Mouse (Mus musculus) adrenal gland, adult (tissue): ENCODE data around the gene Tmx4.
"Not testable (repeated sequence)": the region's sequence is repeated elsewhere in the genome, so short reads cannot be mapped to it uniquely, and the experiment has no call there.

Source experiments
- DNase-seq, 2 experiments: peaks; one replicate each; pipeline ENCODE4 v3.0.0; 2022 to 2023; ENCODE audit warnings: low spot score in 1 of 2; ENCODE audit not compliant: inconsistent age in 2 of 2

Gene Tmx4

DNA sequence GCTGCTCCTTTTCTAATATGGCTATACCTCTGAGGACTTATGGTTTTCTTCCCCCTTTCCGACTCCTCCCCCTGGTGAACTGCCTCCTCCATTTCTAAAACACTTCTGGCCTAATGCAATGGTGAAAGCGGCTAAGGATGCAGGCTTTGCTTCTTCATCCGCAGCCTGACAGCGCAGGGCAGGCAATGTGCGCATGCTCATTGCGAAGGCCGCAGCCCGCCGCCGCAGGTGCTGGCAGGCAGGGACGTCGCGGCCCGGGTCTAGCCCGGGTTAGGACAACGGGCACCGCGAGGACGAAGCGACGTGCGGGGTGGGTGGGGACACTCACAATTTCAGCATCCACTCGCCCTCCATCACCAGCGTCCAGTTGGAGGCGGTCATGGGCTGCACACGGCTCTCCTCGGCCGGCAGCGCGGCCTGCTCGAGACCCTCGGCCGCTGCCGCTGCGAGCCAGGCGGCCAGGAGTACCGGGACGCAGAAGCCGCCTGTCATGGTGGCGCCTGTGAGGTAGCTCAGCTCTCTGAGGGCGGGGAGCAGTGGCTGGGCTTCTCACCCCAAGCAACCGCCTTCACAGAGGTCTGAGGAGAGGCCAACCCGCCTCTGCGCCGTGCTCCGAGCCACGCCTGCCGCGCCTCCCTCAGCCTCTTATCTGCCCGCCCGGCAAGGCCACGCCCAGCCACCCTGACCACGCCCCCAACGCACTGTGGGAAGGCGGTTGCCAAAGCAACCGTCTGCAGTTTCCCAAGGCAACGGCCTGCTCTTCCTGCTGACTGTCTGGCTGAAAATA lies at the start of gene Tmx4:
TSS of gene Tmx4 (minus strand) at position 632 of the 787 bp plus-strand sequence.
- peak; percentile 99 to 100 for DNase-seq

DNA sequence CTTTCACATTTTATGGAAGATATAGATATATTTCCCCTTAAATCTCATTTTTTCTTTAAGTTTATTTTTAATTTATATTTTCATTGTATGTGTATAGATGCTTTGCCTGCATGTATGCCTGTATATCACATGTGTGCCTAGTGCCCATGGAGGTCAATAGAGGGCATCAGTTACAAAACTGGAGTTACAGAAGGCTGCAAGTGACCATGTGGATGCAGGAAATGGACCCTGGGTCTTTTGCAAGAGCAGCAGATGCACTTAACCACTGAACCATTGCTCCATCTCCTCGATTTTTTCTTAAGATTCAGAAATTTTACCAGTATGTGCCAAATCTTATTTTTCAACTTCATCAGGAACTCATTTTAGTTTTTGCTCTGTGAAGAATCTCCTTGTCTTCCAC lies 48.2 kb upstream of the Tmx4 start:
- no peak for DNase-seq

DNA sequence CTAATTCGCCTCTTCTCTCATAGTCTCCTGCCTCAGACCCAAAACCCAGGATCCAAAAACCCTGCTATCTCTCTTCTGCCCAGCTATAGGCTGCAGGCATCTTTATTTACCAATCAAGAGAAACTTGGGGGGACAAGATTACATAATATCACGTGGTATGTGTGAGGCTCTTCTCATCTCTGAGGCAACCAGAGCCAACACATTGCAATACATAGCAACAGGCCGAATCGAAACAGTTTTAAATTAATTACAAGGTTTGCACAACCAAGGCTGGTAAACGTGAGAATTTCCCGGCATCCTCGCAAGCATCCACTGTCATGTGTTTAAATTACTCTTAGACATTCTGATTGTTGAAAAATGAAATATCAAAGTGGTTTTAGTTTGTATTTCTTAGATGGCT lies 47.1 kb upstream of the Tmx4 start:
- DNase-seq: no peak

DNA sequence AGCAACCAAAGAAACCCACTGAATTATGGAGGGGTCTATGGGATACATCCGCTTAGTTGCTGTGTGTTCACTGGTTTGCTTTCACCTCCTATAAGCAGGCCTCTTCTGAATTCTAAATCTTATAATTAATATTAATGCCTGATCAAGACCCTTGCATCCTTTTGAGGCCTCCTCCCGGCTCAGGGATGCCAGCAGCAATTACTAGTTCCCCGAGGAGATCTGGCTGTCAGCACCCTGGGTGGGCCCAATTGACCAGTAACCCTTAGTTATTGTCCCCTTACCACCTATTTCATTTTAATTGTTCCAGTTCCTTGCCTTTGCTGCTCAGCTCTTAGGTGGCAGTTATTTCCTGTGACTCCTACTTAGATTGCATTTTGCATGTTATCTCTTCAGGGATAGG lies 38.4 kb upstream of the Tmx4 start:
- no peak for DNase-seq

DNA sequence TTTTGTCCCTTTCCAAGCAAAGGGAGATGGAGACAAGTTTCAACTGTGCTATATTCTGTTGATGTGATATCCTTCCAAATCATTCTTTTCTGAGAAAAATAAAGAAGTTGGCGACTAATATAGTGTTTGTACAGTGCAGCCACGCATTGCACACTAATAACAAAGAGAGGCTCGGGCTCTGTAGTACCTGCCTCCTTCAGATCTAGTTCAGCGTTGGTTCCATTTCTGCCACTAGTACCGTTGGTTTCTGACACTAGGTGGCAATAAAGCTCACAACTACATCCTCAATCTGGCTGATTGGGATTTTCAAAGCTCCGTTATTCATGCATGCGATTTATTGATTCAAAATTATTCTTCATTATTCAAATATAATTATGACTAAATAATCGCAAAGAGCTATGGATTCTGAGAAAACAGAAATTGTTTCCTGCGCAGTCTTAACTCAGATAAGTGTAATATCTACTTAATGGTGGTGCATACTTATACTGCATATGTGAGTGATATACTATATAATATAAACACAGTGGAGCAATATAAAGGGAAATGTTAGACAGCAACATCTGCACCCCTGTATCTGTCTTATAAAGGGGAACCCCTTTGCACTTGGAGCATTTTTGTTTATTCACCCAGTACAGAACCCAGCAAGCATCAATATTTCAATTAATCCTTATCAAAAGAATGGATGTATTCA lies 37.5 kb upstream of the Tmx4 start:
- peak; percentile 10 to 84 for DNase-seq

DNA sequence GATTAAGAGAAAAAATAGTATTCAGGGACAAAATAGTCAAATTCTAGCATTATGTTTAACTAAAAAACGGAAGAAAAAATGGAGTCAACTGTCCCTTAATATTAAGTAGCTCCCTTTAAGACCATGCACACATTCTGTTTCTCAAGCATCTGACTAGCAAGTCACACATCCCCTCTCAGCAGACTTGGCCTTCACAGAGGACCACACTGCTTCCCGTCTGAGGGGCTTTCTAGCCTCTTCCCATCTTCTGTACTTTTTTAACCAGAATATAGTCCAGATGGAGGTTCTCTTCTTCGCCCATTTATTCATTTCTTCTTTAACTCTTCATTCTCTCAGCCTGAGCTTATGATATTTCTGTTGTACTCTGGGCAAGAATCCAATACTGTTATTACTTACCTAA lies 35.6 kb upstream of the Tmx4 start:
- no peak for DNase-seq

DNA sequence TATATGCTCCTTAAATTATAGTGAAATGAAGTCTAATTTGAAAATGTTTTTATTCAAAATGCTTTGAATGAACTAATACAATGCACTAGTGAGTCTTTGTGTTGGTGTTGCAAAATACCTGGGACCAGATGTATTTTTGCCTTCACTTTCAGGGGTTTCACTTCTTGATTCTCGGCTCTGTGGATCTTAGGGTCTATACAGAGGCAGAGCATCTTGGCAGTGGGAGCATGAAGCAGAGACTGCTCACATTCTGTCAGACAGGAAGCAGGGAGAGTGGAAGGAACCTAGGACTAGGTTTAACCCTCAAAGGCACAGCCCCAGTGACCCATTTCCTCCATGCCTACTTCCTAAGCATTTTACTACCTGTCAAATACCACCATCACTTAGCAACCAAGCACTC lies 31.5 kb upstream of the Tmx4 start:
- DNase-seq: no peak

DNA sequence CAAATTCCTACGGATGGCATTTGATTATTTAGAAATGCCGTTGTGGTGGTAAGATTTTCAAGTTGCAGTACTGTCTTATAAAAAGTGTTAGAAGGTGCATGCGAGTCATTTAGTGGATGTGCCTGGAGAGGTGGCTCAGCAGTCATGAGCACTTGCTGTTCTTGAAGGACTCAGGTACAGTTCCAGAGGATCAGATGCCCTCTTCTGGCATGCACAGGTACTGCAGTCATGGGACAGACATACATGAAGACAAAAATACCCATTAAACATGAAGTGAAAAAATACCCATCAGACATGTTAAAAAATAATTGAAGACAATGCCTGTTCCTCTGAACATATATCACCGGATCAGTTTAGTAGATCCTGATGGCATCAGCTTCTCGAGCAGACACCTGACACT lies 29.7 kb upstream of the Tmx4 start:
- peak; percentile 25 to 64 for DNase-seq

DNA sequence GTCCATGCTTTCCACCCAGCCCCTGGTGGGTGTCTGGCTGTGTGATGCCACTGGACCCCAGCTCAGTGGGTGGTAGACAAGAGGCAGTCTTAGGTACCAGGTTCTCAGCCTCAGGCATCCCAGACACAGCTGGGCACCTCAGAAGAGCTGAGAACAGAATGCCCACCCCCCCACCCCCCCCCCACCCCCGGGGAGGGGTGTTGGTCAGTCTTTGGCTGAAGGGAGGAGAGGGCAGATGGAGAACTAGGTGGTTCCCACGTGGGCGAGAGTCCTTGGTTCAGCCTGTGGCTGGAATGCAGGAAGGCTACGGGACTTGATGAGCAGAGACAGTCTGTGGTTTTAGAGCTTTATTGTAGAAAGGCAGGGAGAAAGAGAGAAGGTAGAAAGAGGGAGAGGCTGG lies 12.5 kb upstream of the Tmx4 start:
- DNase-seq: no peak

DNA sequence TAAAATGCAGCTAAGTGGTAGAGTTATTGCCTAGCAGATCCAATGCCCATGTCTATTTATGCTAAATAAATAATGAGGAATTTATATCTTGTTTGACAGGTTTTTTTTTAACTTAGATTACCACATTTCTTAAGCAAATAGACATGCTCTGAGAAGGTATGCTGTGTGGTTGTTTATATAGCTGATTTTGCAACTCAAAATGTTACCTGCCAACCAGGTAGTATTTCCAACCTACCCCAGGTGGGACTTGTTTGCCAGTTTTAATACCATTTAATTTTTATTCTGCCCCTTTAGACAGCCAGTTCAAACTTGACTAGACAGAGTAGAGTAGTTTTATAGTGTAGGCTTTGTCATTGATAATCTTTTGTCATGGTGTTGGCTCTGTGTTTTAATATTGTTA lies 10.7 kb upstream of the Tmx4 start:
- DNase-seq: no peak

DNA sequence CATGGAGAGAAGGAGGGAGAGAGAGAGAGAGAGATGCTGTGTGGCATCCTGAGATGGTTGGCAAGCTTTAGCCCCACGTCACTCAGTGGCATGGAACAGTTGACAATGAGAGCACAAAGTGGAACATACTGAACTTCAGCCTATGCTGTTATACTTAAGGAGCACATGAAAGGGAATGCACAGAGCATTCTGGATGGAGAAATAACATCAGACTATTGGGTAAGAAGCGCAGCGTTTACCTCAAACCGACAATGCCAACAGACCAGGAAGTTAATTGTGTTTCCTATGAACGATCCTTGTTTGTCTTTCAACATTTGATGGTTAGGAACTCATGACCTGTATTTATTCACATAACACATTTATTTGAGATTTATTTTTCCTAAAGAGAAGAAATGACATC lies 8.8 kb upstream of the Tmx4 start:
- DNase-seq: no peak

DNA sequence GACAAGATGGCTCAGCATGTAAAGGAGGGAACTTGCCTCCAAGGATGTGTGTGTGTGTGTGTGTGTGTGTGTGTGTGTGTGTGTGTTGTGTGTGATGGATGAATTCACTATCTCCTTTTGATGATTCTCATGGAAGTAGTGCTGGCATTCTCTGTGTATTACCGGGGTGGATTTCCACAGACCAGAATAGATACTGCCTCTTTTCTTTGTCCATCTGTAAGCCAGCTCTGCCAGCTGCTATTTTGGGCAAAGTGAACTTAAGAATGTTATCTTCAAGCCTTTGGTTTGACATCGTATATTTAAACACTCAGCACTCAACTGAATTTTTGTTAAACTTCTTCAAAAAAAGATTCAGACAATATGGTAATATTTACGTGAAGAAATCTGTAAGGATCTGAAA lies 5.1 kb upstream of the Tmx4 start:
- DNase-seq: no peak

DNA sequence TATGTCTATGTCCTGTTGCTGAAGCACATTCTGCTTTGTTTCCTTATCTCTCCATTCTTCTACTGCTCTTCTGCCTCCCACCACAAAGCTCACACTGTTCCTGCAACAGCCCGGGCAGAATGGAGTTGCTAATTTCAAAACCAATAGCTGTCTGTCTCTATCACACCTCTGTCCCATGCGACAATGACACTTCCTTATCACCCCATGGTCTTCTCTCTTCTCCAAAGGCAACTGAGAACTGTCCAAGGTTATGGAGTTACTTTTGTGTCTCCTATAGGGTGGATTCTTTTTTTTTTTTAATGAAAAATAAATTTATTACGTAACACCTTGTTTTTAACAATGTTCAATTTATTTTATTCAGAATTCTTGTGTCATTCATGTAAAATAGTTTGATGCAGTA lies 1.8 kb upstream of the Tmx4 start:
- no peak for DNase-seq

DNA sequence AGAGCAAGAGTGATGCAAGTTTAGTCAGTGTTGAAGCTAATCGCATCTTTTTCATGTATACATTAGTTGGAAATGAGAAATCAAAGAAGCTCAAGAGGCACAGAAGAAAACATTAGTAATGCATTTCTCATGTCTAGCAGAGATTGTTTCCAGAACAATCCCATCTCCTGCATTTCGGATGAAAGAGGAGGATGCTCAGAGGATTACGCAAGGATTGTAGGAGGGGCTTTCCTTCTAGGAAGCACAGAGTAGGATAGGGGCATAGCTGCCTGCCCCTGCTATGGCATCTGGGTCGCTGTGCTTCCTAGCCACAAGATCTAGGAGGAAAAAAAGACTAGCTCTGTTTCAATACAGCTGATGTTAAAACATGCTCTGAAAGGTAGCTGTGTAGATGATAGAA lies 1.2 kb upstream of the Tmx4 start:
- no peak for DNase-seq

DNA sequence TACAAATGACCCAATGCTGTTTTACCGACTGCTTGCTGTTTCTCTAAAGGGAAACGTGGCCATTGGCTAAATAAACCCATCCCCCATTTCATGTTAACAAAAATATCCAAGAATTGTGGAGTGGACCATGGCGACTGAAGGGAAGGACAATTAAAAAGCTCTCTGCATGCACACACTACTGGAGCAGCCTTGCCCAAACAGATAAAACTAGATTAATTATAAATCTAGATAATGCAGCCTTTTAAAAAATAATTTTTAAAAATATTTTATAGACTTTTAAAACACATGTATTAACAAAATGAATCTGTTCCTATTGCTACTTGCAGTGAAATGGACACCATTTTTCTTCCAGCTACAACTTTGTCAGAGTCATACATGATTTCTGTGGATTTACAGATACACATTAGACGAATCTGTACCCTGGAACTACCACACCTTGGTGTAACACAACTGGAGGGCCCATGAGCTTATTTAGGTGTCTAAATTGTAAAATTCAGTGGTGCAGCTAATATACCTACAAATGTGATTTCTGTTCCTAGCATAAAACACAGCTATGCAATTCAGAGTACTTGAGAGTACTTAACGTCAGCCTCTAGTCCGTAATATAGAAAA lies 462 bp upstream of the Tmx4 start:
- no peak for DNase-seq

DNA sequence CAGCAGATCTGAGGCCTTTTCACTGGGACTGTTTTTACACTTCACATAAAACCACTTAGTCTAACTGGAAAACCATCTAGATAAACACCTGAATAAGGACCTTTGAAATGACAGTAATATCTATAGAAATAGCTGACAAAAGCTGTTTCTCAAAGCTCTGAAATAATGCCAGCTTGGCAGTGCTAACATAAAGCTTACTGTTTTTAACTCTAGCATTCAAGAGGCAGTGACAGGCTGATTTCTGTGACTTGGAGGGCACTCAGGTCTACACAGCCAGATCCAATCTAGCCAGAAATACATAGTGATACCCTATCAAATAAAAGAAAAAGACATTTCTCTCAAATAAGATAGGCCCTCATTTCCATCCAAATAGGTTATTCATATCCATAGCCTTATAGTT lies 1.6 kb downstream of the Tmx4 start:
- peak in 1 of 2 experiments; percentile 25 for DNase-seq

DNA sequence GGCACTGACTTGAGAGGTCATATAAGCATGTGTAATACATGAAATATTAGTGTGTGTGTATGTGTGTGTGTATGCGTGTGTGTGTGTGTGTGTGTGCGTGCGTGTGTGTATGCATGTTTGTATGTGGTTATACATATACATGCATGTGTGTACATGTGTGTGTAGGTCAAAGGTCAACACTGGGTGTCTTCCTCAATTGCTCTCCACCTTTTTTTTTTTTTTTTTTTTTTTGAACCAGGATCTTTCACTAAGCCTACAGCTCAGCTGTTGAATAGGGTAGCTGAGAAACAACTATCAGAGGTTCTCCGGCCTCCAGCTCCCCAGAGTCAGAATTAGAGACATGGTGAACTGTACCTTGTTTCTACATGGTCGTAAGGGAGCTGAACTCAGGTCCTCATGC lies 2.6 kb downstream of the Tmx4 start:
- no peak for DNase-seq

DNA sequence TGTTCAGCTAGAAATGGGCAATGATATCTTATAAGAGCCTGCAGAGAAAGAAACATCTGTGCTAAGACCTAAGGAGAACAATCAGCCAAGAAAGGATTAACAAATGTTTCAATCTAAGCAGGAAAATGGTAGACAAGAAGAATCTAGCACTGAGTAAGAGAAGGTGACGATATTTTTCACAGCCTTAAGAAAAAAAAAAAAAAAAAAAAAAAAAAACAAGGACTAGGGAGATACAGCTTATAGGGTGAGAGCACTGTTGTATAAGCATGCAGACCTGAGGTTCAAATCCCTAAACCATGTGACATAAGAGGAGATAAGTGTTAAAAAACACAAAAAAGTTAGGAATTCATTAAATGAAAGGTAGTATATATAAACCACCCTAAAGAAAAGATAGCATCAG lies 3.5 kb downstream of the Tmx4 start:
- DNase-seq: no peak

DNA sequence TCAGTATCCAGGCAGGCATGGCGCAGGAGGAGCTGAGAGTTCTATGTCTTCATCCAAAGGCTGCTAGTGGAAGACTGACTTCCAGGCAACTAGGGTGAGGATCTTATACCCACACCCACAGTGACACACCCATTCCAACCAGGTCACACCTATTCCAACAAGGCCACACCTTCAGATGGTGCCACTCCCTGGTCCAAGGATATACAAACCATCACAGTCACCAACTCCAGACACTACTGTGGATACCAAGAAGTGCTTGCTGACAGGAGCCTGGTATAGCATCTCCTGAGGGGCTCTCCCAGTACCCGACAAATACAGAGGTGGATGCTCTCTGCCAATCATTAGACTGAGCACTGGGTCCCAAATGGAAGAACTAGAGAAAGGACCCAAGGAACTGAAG lies 15.4 kb downstream of the Tmx4 start:
- DNase-seq: not testable (repeated sequence)

DNA sequence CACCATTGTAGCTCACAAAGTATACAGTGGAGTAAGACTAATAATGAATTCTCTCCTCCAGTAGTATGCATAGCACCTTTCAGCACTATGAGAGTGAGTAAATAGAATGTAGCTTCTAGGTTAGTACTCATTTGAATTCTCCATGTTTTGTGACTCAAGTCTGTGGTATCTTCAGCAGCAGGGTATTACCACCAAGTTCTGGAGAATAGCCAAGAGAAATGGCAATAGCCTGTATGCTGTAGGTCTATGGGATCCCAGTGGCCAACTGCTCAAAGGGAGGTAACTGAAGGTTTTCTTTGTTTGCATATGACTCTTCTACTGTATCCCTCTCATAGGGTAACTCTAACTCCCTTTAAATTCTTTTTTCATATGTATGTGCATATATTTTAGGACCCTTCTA lies 39.0 kb downstream of the Tmx4 start:
- DNase-seq: no peak

DNA sequence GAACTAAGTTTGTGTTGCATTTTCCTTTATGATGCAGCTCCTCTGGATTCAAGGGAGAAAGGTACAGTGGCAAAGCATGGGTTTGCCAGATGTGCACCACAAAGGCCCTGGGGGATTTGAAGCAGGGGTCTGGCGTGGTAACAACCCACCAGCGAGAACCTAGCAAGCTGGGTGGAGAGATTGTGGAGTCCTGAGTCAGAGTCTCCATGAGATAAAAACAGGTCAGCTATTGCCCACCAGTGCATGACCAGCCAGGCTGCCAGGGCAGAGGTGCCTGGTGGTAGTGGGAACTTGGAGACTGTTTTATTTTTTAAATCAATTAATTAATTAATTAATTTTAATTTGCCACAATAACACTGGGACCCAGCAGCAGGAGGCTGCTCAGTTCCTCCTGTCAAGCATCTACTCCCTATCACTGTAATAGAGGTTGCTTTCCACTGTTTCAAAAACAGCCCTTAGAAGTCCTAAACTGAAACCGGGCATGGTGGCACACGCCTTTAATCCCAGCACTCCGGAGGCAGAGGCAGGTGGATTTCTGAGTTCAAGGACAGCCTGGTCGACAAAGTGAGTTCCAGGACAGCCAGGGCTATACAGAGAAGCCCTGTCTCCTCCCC lies 52.8 kb downstream of the Tmx4 start:
- no peak for DNase-seq

DNA sequence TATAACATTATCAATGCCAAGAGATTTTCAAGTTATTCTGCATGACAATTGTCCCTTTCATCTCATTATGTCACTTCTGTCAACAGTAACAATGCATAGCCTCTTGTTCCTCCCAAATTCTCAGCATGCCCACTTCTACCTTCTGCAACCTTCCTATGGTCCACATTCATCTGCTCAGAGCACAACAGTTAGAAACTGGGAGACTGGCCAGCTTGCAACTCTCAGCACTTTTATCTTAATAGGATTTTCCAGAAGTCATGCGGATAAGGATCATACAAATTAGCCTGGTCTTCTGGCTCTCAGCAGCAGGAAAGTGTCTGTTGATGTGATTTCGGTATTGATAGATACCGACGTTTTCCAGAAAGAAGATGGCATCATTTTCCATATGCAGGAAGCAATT lies 58.7 kb downstream of the Tmx4 start:
- no peak for DNase-seq
